Mouse (Mus musculus) CH12.LX (cell line): ENCODE data around the gene Il20rb. TPM values are rescaled to one million over a fixed set of nuclear protein-coding genes. Genes with fewer than 3 reads are reported as not detected.

Source experiments
- DNase-seq: peaks from one replicate; pipeline ENCODE4 v3.0.0-alpha.2; 2013; ENCODE audit errors: extremely low read depth
- H3K27ac ChIP-seq: 2 replicates; pipeline ENCODE4 v1.5.1; 2012; ENCODE audit warnings: low read depth, mild to moderate bottlenecking, control low read depth, moderate library complexity; ENCODE audit not compliant: insufficient read depth
- H3K27me3 ChIP-seq: replicated peaks from 2 replicates; pipeline ENCODE3; 2012; ENCODE audit warnings: inconsistent platforms
- H3K36me3 ChIP-seq, 2 experiments: replicated peaks in 1 of 2; 2 replicates each; pipeline versions ENCODE3 to v1.6.1; 2012; ENCODE audit warnings: inconsistent platforms in 1 of 2, low read length in 1 of 2, mild to moderate bottlenecking in 1 of 2, mixed read lengths in 1 of 2, moderate library complexity in 1 of 2; ENCODE audit not compliant: control insufficient read depth in 1 of 2, insufficient read depth in 1 of 2
- H3K4me1 ChIP-seq, 2 experiments: 2 replicates each; pipeline ENCODE4 v1.6.1; 2012; ENCODE audit warnings: inconsistent platforms in 1 of 2, moderate library complexity in 1 of 2; ENCODE audit not compliant: insufficient read depth in 2 of 2, control insufficient read depth in 1 of 2
- H3K4me2 ChIP-seq: 2 replicates; pipeline ENCODE4 v1.6.1; 2012; ENCODE audit warnings: low read depth, mild to moderate bottlenecking, control low read depth; ENCODE audit not compliant: poor library complexity, insufficient read depth, severe bottlenecking
- H3K4me3 ChIP-seq, 3 experiments: fragments of 150-350 bp in 1 of 3; sonication (generic) in 1 of 3; replicated peaks in 1 of 3; 2 replicates each; pipeline versions ENCODE3 to v1.5.1; 2011 to 2012; ENCODE audit warnings: low read depth in 2 of 3, low read length in 2 of 3, mild to moderate bottlenecking in 2 of 3, moderate library complexity in 2 of 3, control low read depth in 1 of 3, improper control_type of control experiment in 1 of 3, inconsistent platforms in 1 of 3, mixed read lengths in 1 of 3; ENCODE audit not compliant: poor library complexity in 1 of 3
- H3K79me2 ChIP-seq: replicated peaks from 2 replicates; pipeline ENCODE4 v1.6.1; 2012; ENCODE audit warnings: mild to moderate bottlenecking, moderate library complexity; ENCODE audit not compliant: control insufficient read depth, poor library complexity, insufficient read depth, severe bottlenecking; ENCODE audit errors: extremely low read depth
- H3K9ac ChIP-seq: 2 replicates; pipeline ENCODE4 v1.6.1; 2012; ENCODE audit warnings: low read depth, mild to moderate bottlenecking, control low read depth, moderate library complexity; ENCODE audit not compliant: insufficient read depth
- H3K9me3 ChIP-seq: replicated peaks from 2 replicates; pipeline ENCODE3; 2012; ENCODE audit warnings: low read length, inconsistent platforms, mixed read lengths
- BHLHE40 ChIP-seq: IDR thresholded peaks from 2 replicates; pipeline ENCODE4 v1.6.1; 2011; ENCODE audit warnings: mild to moderate bottlenecking, low read depth, low read length, improper control_type of control experiment
- CTCF ChIP-seq, 2 experiments: IDR thresholded peaks in 1 of 2; conservative IDR thresholded peaks in 1 of 2; 2 replicates each; pipeline ENCODE4 v1.5.1; 2011 to 2012; ENCODE audit warnings: low read depth in 2 of 2, low read length in 2 of 2, improper control_type of control experiment in 1 of 2, inconsistent platforms in 1 of 2, mild to moderate bottlenecking in 1 of 2, moderate library complexity in 1 of 2
- E2F4 ChIP-seq: IDR thresholded peaks from 2 replicates; pipeline ENCODE4 v1.6.1; 2011; ENCODE audit warnings: low read depth, low read length, improper control_type of control experiment; ENCODE audit not compliant: insufficient replicate concordance
- ELF1 ChIP-seq: IDR thresholded peaks from 2 replicates; pipeline ENCODE4 v1.6.1; 2014; ENCODE audit warnings: low read depth, mild to moderate bottlenecking, inconsistent platforms, low read length, improper control_type of control experiment
- EP300 ChIP-seq: IDR thresholded peaks from 2 replicates; pipeline ENCODE4 v1.6.1; 2011; ENCODE audit warnings: low read length, improper control_type of control experiment
- ETS1 ChIP-seq: conservative IDR thresholded peaks from 2 replicates; pipeline ENCODE4 v1.6.1; 2012; ENCODE audit warnings: low read depth, mild to moderate bottlenecking, inconsistent platforms, low read length, improper control_type of control experiment, moderate library complexity
- GABPA ChIP-seq: IDR thresholded peaks from 2 replicates; pipeline ENCODE4 v1.6.1; 2012; ENCODE audit warnings: low read depth, low read length, improper control_type of control experiment, inconsistent platforms; ENCODE audit not compliant: insufficient replicate concordance
- JUN ChIP-seq: IDR thresholded peaks from 2 replicates; pipeline ENCODE4 v1.6.1; 2011; ENCODE audit warnings: low read depth, mild to moderate bottlenecking, low read length, improper control_type of control experiment, moderate library complexity; ENCODE audit not compliant: insufficient read depth
- JUND ChIP-seq: conservative IDR thresholded peaks from 2 replicates; pipeline ENCODE4 v1.6.1; 2011; ENCODE audit warnings: low read depth, low read length, improper control_type of control experiment
- MAFK ChIP-seq: IDR thresholded peaks from 2 replicates; pipeline ENCODE4 v1.6.1; 2011; ENCODE audit warnings: low read length, improper control_type of control experiment; ENCODE audit not compliant: insufficient replicate concordance
- MXI1 ChIP-seq: IDR thresholded peaks from 2 replicates; pipeline ENCODE4 v1.6.1; 2011; ENCODE audit warnings: mild to moderate bottlenecking, low read depth, low read length, improper control_type of control experiment
- NELFE ChIP-seq: IDR thresholded peaks from 2 replicates; pipeline ENCODE4 v1.6.1; 2011; ENCODE audit warnings: low read depth, low read length, improper control_type of control experiment
- PAX5 ChIP-seq: IDR thresholded peaks from 2 replicates; pipeline ENCODE4 v1.6.1; 2012; ENCODE audit warnings: low read length, inconsistent platforms, mixed read lengths
- POLR2AphosphoS2 ChIP-seq: IDR thresholded peaks from 2 replicates; pipeline ENCODE4 v1.6.1; 2011; ENCODE audit warnings: low read depth, low read length, improper control_type of control experiment
- RAD21 ChIP-seq: IDR thresholded peaks from 2 replicates; pipeline ENCODE4 v1.6.1; 2011; ENCODE audit warnings: low read depth, mild to moderate bottlenecking, low read length, improper control_type of control experiment, moderate library complexity
- SMC3 ChIP-seq: IDR thresholded peaks from 2 replicates; pipeline ENCODE4 v1.6.1; 2011; ENCODE audit warnings: low read depth, low read length, improper control_type of control experiment
- TCF12 ChIP-seq: IDR thresholded peaks from 2 replicates; pipeline ENCODE4 v1.6.1; 2014; ENCODE audit warnings: low read depth, mild to moderate bottlenecking, inconsistent platforms, low read length, improper control_type of control experiment
- USF2 ChIP-seq: conservative IDR thresholded peaks from 2 replicates; pipeline ENCODE4 v1.6.1; 2011; ENCODE audit warnings: low read depth, low read length, improper control_type of control experiment
- ZC3H11A ChIP-seq: IDR thresholded peaks from 2 replicates; pipeline ENCODE4 v1.6.1; 2012; ENCODE audit warnings: low read depth, mild to moderate bottlenecking, inconsistent platforms, low read length, improper control_type of control experiment
- dilution Hi-C: fragments of 300-500 bp; cut with MboI; formaldehyde crosslinking; loops from 2 replicates; pipeline ENCODE4 v1.14.3; 2020; ENCODE audit warnings: low sequenced_read_pairs; ENCODE audit not compliant: extremely low pct_unique_long_range_greater_than_20kb, extremely low pct_ligation_motif_present
- in situ Hi-C: fragments of 300-500 bp; cut with MboI; formaldehyde crosslinking; loops from 3 replicates; pipeline ENCODE4 v1.14.3; 2019; ENCODE audit warnings: low sequenced_read_pairs, low pct_ligation_motif_present, low pct_unique_long_range_greater_than_20kb, mixed read lengths
- polyA plus RNA-seq: library from polyadenylated mRNA; unstranded; fragments of >175 nt; gene quantifications from 2 replicates; pipeline ENCODE4 v1.2.1, GENCODE M21; 2012; ENCODE audit warnings: low read depth; ENCODE audit not compliant: insufficient read length
- total RNA-seq, 2 experiments: library from RNA; depleted of rRNA; stranded (reverse); fragments of 300-350 nt in 1 of 2; fragments of >200 nt in 1 of 2; gene quantifications; 2 replicates each; pipeline ENCODE4 v1.2.3; 2012 to 2014

The Il20rb gene
- total and polyA plus RNA-seq, 3 experiments = 0.42 to 3.1 (median 1.2) TPM

DNA sequence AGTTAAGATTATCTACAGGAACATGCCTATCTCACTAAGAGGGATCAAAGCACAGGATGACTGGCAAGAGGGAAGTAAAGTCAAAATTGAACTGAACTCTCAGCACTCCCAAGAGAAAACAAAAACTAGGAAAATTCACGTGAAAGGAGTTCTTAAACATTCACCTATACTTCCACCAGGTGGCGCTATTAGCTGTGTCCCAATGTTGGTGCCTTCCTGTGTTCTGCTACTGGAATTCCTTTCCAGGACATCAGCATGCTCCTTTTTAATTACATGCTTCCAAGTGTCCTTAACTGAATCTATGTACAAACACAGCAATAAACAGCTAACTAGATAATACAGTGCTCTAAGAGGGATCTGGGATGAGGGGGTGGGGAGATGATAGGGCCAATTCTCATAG is 34.0 kb upstream of the Il20rb start:
- H3K4me1 ChIP-seq = peaks cover 0 to 21% of the 10 kb centered on the region in 2 experiments; a peak in 2 of 4 replicates
- DNase-seq = peak; percentile 44
- TF ChIP-seq SMC3 (peak; percentile 49), BHLHE40 (peak; percentile 76), RAD21 (peak; percentile 51), POLR2AphosphoS2 (no peak), MAFK (no peak), CTCF (conservative IDR thresholded peaks at IDR 0.05 in 1 of 2, IDR thresholded peaks at IDR 0.05 in 1 of 2; ENCODE audit: low read depth in 2 of 2, low read length in 2 of 2) (peak; percentile 74 to 86)

DNA sequence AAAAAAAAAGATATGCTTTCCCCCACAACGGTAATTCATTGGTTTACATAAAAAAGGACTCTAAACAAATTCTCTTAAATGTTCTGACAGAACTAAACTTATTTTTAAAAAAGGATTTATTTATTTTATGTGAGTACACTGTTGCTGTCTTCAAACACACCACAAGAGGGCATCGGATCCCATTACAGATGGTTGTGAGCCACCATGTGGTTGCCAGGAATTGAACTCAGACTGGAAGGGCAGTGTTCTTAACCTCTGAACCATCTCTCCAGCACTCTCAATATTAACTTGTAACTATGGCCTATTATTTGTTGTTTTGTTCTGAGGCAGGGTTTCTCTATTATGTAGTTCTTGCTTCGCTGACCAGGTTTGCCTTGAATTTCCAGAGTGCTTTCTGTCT is 33.4 kb upstream of the Il20rb start:
- Histone ChIP-seq H3K27ac (no peak overlapping the region), H3K4me3 (no peak overlapping the region), H3K79me2 (peaks cover 10% of the 10 kb centered on the region; the same call in 1 of the 2 replicates), H3K27me3 (no peaks in the 10 kb centered on the region), H3K4me1 (peaks cover 0 to 17% of the 10 kb centered on the region in 2 experiments; a peak in 2 of 4 replicates), H3K9me3 (no peaks in the 10 kb centered on the region), H3K36me3 (no peaks in the 10 kb centered on the region), H3K9ac (no peak overlapping the region), H3K4me2 (no peak overlapping the region)
- no peak for DNase-seq
- in situ Hi-C loops (no loop called here), dilution Hi-C loops (no loop called here)
- TF ChIP-seq ELF1 (no peak), TCF12 (no peak), MXI1 (no peak), EP300 (no peak), NELFE (no peak), SMC3 (peak; percentile 34), POLR2AphosphoS2 (no peak), E2F4 (no peak), CTCF (conservative IDR thresholded peaks at IDR 0.05 in 1 of 2, IDR thresholded peaks at IDR 0.05 in 1 of 2; ENCODE audit: low read depth in 2 of 2, low read length in 2 of 2) (peak in 1 of 2 experiments; percentile 68; a peak in 2 of 4 replicates), JUN (no peak), JUND (no peak), USF2 (no peak), ETS1 (no peak), ZC3H11A (no peak), GABPA (no peak), PAX5 (no peak)

More for the DNA sequence above, 34.0 kb upstream of the Il20rb start:
- no peaks in the 10 kb centered on the region for H3K9me3 ChIP-seq
- no peak overlapping the region for H3K9ac ChIP-seq
- peaks cover 12% of the 10 kb centered on the region; the same call in 1 of the 2 replicates for H3K79me2 ChIP-seq
- H3K4me2 ChIP-seq = no peak overlapping the region
- H3K4me3 ChIP-seq = no peak overlapping the region
- in situ Hi-C loops (no loop called here), dilution Hi-C loops (no loop called here)
- H3K27me3 ChIP-seq = no peaks in the 10 kb centered on the region
- H3K27ac ChIP-seq = no peak overlapping the region
- H3K36me3 ChIP-seq = no peaks in the 10 kb centered on the region
